Mouse (Mus musculus) MEL (cell line): ENCODE results near the gene Unc5cl. TPM values are rescaled to one million over a fixed set of nuclear protein-coding genes. Genes with fewer than 3 reads are reported as not detected.

Experiments used
- DNase-seq: peaks from one replicate; pipeline ENCODE4 v3.0.0; 2011; ENCODE audit warnings: low read depth, low spot score
- H3K27ac ChIP-seq: 2 replicates; pipeline ENCODE4 v1.5.1; 2012; ENCODE audit warnings: low read depth, mild to moderate bottlenecking, control low read depth, low read length, moderate library complexity; ENCODE audit not compliant: control insufficient read depth
- H3K27me3 ChIP-seq, 2 experiments: fragments of 150-350 bp in 1 of 2; sonication (generic) in 1 of 2; 2 replicates each; pipeline ENCODE4 v1.6.1; 2012; ENCODE audit warnings: low read length in 2 of 2, mild to moderate bottlenecking in 2 of 2, improper control_type of control experiment in 1 of 2, moderate library complexity in 1 of 2; ENCODE audit not compliant: insufficient read depth in 2 of 2, control insufficient read depth in 1 of 2
- H3K36me3 ChIP-seq, 2 experiments: 2 replicates each; pipeline ENCODE4 v1.6.1; 2012 to 2014; ENCODE audit warnings: low read length in 2 of 2, improper control_type of control experiment in 1 of 2, inconsistent platforms in 1 of 2, mild to moderate bottlenecking in 1 of 2; ENCODE audit not compliant: insufficient read depth in 2 of 2, control insufficient read depth in 1 of 2
- H3K4me1 ChIP-seq, 2 experiments: fragments of 150-350 bp in 1 of 2; sonication (generic) in 1 of 2; 2 replicates each; pipeline ENCODE4 v1.6.1; 2012; ENCODE audit warnings: low read length in 2 of 2, improper control_type of control experiment in 1 of 2, mild to moderate bottlenecking in 1 of 2; ENCODE audit not compliant: insufficient read depth in 2 of 2, control insufficient read depth in 1 of 2
- H3K4me3 ChIP-seq, 2 experiments: fragments of 150-350 bp in 1 of 2; sonication (generic) in 1 of 2; 2 replicates each; pipeline ENCODE4 v1.5.1; 2012; ENCODE audit warnings: low read depth in 2 of 2, low read length in 2 of 2, mild to moderate bottlenecking in 2 of 2, moderate library complexity in 2 of 2, control low read depth in 1 of 2, improper control_type of control experiment in 1 of 2; ENCODE audit not compliant: control insufficient read depth in 1 of 2, insufficient read depth in 1 of 2
- H3K79me2 ChIP-seq: 2 replicates; pipeline ENCODE4 v1.6.1; 2012; ENCODE audit warnings: mild to moderate bottlenecking, low read length, moderate library complexity; ENCODE audit not compliant: control insufficient read depth, poor library complexity, insufficient read depth
- H3K9ac ChIP-seq: 2 replicates; pipeline ENCODE4 v1.6.1; 2012; ENCODE audit warnings: low read depth, mild to moderate bottlenecking, control low read depth, low read length, moderate library complexity; ENCODE audit not compliant: control insufficient read depth, poor library complexity, severe bottlenecking
- H3K9me3 ChIP-seq: fragments of 150-350 bp; sonication (generic); replicated peaks from 2 replicates; pipeline ENCODE4 v1.6.1; 2012; ENCODE audit warnings: mild to moderate bottlenecking, low read length, improper control_type of control experiment, moderate library complexity; ENCODE audit not compliant: insufficient read depth
- BHLHE40 ChIP-seq: IDR thresholded peaks from 2 replicates; pipeline ENCODE4 v1.6.1; 2012; ENCODE audit warnings: low read depth, mild to moderate bottlenecking, inconsistent platforms, low read length, improper control_type of control experiment, borderline replicate concordance
- CHD1 ChIP-seq: IDR thresholded peaks from 2 replicates; pipeline ENCODE4 v1.6.1; 2012; ENCODE audit warnings: low read depth, mild to moderate bottlenecking, inconsistent platforms, low read length, improper control_type of control experiment
- CTCF ChIP-seq, 3 experiments: IDR thresholded peaks in 2 of 3; conservative IDR thresholded peaks in 1 of 3; 2 replicates each; pipeline ENCODE4 v1.5.1; 2011 to 2012; ENCODE audit warnings: low read length in 3 of 3, low read depth in 2 of 3, mild to moderate bottlenecking in 2 of 3, improper control_type of control experiment in 1 of 3, inconsistent platforms in 1 of 3, mixed read lengths in 1 of 3, moderate library complexity in 1 of 3; ENCODE audit not compliant: control insufficient read depth in 1 of 3, insufficient read depth in 1 of 3, poor library complexity in 1 of 3, severe bottlenecking in 1 of 3
- E2F4 ChIP-seq: IDR thresholded peaks from 2 replicates; pipeline ENCODE4 v1.6.1; 2011; ENCODE audit warnings: low read depth, low read length, improper control_type of control experiment, borderline replicate concordance
- ELF1 ChIP-seq: IDR thresholded peaks from 2 replicates; pipeline ENCODE4 v1.6.1; 2014; ENCODE audit warnings: low read depth, mild to moderate bottlenecking, inconsistent platforms, low read length, improper control_type of control experiment, moderate library complexity
- ETS1 ChIP-seq: IDR thresholded peaks from 2 replicates; pipeline ENCODE4 v1.6.1; 2012; ENCODE audit warnings: low read depth, mild to moderate bottlenecking, inconsistent platforms, low read length, improper control_type of control experiment, moderate library complexity
- GABPA ChIP-seq: IDR thresholded peaks from 2 replicates; pipeline ENCODE4 v1.6.1; 2012; ENCODE audit warnings: low read depth, mild to moderate bottlenecking, inconsistent platforms, low read length, improper control_type of control experiment, moderate library complexity
- GATA1 ChIP-seq: IDR thresholded peaks from 2 replicates; pipeline ENCODE4 v1.6.1; 2011; ENCODE audit warnings: low read depth, low read length, improper control_type of control experiment
- JUND ChIP-seq: IDR thresholded peaks from 2 replicates; pipeline ENCODE4 v1.6.1; 2011; ENCODE audit warnings: low read depth, mild to moderate bottlenecking, improper control_type of control experiment, low read length
- MAFK ChIP-seq: IDR thresholded peaks from 2 replicates; pipeline ENCODE4 v1.6.1; 2011; ENCODE audit warnings: low read depth, mild to moderate bottlenecking, low read length, improper control_type of control experiment, borderline replicate concordance
- MAX ChIP-seq: IDR thresholded peaks from 2 replicates; pipeline ENCODE4 v1.6.1; 2011; ENCODE audit warnings: low read length, improper control_type of control experiment
- MEF2A ChIP-seq: IDR thresholded peaks from 2 replicates; pipeline ENCODE4 v1.6.1; 2014; ENCODE audit warnings: low read depth, mild to moderate bottlenecking, inconsistent platforms, low read length, improper control_type of control experiment; ENCODE audit not compliant: poor library complexity, insufficient replicate concordance, severe bottlenecking; ENCODE audit errors: extremely low read depth
- MXI1 ChIP-seq: IDR thresholded peaks from 2 replicates; pipeline ENCODE4 v1.6.1; 2011; ENCODE audit warnings: mild to moderate bottlenecking, low read depth, low read length, improper control_type of control experiment
- MYC ChIP-seq: IDR thresholded peaks from 2 replicates; pipeline ENCODE4 v1.6.1; 2011; ENCODE audit warnings: low read depth, mild to moderate bottlenecking, low read length, improper control_type of control experiment, moderate library complexity
- NELFE ChIP-seq: IDR thresholded peaks from 2 replicates; pipeline ENCODE4 v1.6.1; 2011; ENCODE audit warnings: low read depth, low read length, improper control_type of control experiment
- NRF1 ChIP-seq: IDR thresholded peaks from 2 replicates; pipeline ENCODE4 v1.6.1; 2014; ENCODE audit warnings: low read depth, mild to moderate bottlenecking, inconsistent platforms, low read length, improper control_type of control experiment, moderate library complexity; ENCODE audit not compliant: poor library complexity, insufficient read depth, severe bottlenecking
- POLR2AphosphoS2 ChIP-seq: IDR thresholded peaks from 2 replicates; pipeline ENCODE4 v1.6.1; 2011; ENCODE audit warnings: low read length, improper control_type of control experiment
- RAD21 ChIP-seq: IDR thresholded peaks from 2 replicates; pipeline ENCODE4 v1.6.1; 2011; ENCODE audit warnings: mild to moderate bottlenecking, low read depth, low read length, improper control_type of control experiment
- TAL1 ChIP-seq: IDR thresholded peaks from 2 replicates; pipeline ENCODE4 v1.6.1; 2012; ENCODE audit warnings: mild to moderate bottlenecking, inconsistent platforms, low read length, moderate library complexity, mixed read lengths
- TBP ChIP-seq: IDR thresholded peaks from 2 replicates; pipeline ENCODE4 v1.8.0; 2011; ENCODE audit warnings: low read depth, low read length, improper control_type of control experiment
- TCF12 ChIP-seq: IDR thresholded peaks from 2 replicates; pipeline ENCODE4 v1.6.1; 2014; ENCODE audit warnings: low read depth, mild to moderate bottlenecking, inconsistent platforms, low read length, improper control_type of control experiment, moderate library complexity
- USF1 ChIP-seq: IDR thresholded peaks from 2 replicates; pipeline ENCODE4 v1.6.1; 2014; ENCODE audit warnings: low read depth, mild to moderate bottlenecking, inconsistent platforms, low read length, improper control_type of control experiment, moderate library complexity
- USF2 ChIP-seq, 2 experiments: IDR thresholded peaks; 2 replicates each; pipeline ENCODE4 v1.6.1; 2011 to 2012; ENCODE audit warnings: improper control_type of control experiment in 2 of 2, low read length in 2 of 2, borderline replicate concordance in 1 of 2, inconsistent platforms in 1 of 2, low read depth in 1 of 2, mild to moderate bottlenecking in 1 of 2; ENCODE audit not compliant: insufficient read depth in 1 of 2
- ZC3H11A ChIP-seq: IDR thresholded peaks from 2 replicates; pipeline ENCODE4 v1.6.1; 2012; ENCODE audit warnings: low read depth, mild to moderate bottlenecking, inconsistent platforms, low read length, improper control_type of control experiment
- ZKSCAN1 ChIP-seq: IDR thresholded peaks from 2 replicates; pipeline ENCODE4 v1.6.1; 2012; ENCODE audit warnings: low read depth, mild to moderate bottlenecking, inconsistent platforms, low read length, improper control_type of control experiment, moderate library complexity
- ZMIZ1 ChIP-seq: IDR thresholded peaks from 2 replicates; pipeline ENCODE4 v1.6.1; 2012; ENCODE audit warnings: low read depth, mild to moderate bottlenecking, inconsistent platforms, low read length, improper control_type of control experiment, moderate library complexity
- ZNF384 ChIP-seq: IDR thresholded peaks from 2 replicates; pipeline ENCODE4 v1.6.1; 2012; ENCODE audit warnings: low read depth, mild to moderate bottlenecking, inconsistent platforms, low read length, improper control_type of control experiment
- polyA plus RNA-seq, 2 experiments: library from polyadenylated mRNA; stranded (reverse) in 1 of 2; unstranded in 1 of 2; fragments of >175 nt in 1 of 2; fragments of >200 nt in 1 of 2; gene quantifications; 2 replicates each; pipeline versions ENCODE4 v1.2.1 to v1.2.4; 2012; ENCODE audit warnings: low replicate concordance in 2 of 2, low read depth in 1 of 2; ENCODE audit not compliant: insufficient read length in 2 of 2, insufficient read depth in 1 of 2, missing spikeins in 1 of 2
- total RNA-seq: library from RNA; depleted of rRNA; stranded (reverse); fragments of 300-350 nt; gene quantifications from 2 replicates; pipeline ENCODE4 v1.2.3, GENCODE M21; 2012

Unc5cl gene
- total and polyA plus RNA-seq, 3 experiments: 4.7 to 7.7 TPM; not detected in 1

GRCm38 (mm10) chr17:48451353-48451675 lies 3.4 kb upstream of the Unc5cl start, which contains the start of gene Tspo2 (continued):
- TF ChIP-seq CTCF (IDR thresholded peaks at IDR 0.05 in 2 of 3, conservative IDR thresholded peaks at IDR 0.05 in 1 of 3; ENCODE audit: control insufficient read depth in 1 of 3, insufficient read depth in 1 of 3, low read depth in 2 of 3, low read length in 3 of 3, poor library complexity in 1 of 3, severe bottlenecking in 1 of 3): no peak
- TF ChIP-seq MYC: no peak
- TF ChIP-seq RAD21: no peak
- TF ChIP-seq USF2 (IDR thresholded peaks at IDR 0.05; ENCODE audit: borderline replicate concordance in 1 of 2, insufficient read depth in 1 of 2, low read depth in 1 of 2, low read length in 2 of 2): no peak
- TF ChIP-seq NELFE: peak; percentile 55; the same call in 1 of the 2 replicates
- no peak; the same call in 1 of the 2 replicates for TF ChIP-seq TBP

- Histone ChIP-seq H3K36me3 (peaks cover 0 to 21% of the 10 kb centered on the region in 2 experiments; a peak in 2 of 4 replicates), H3K9ac (peak overlapping the region; percentile 67)
- TF ChIP-seq MAX (0 out of 2 replicates have a peak, but pooled peaks have one; percentile 0), MXI1 (no peak)
- TF ChIP-seq, all 39 proteins: peak for 1
- Histone ChIP-seq H3K4me3 (peak overlapping the region; percentile 69 to 71), H3K27me3 (no peaks in the 10 kb centered on the region), H3K4me1 (peaks cover 2 to 43% of the 10 kb centered on the region in 2 experiments; a peak in 3 of 4 replicates), H3K79me2 (no peaks in the 10 kb centered on the region; the same call in none of the 2 replicates), H3K9me3 (no peaks in the 10 kb centered on the region), H3K27ac (peak overlapping the region; percentile 90)
- DNase-seq: no peak
Measured at GRCm38 (mm10) chr17:48451753-48452444, 2.8 kb upstream of the Unc5cl start.

GRCm38 (mm10) chr17:48453489-48453888 lies 1.2 kb upstream of the Unc5cl start:
- no peaks in the 10 kb centered on the region; the same call in none of the 2 replicates for H3K79me2 ChIP-seq
- H3K4me1 ChIP-seq: peaks cover 2 to 51% of the 10 kb centered on the region in 2 experiments; a peak in 3 of 4 replicates
- DNase-seq: peak; percentile 67
- peaks cover 0 to 28% of the 10 kb centered on the region in 2 experiments; a peak in 2 of 4 replicates for H3K36me3 ChIP-seq
- H3K9ac ChIP-seq: no peak overlapping the region
- no peaks in the 10 kb centered on the region for H3K27me3 ChIP-seq
- no peak overlapping the region for H3K27ac ChIP-seq
- H3K9me3 ChIP-seq: no peaks in the 10 kb centered on the region
- H3K4me3 ChIP-seq: peak overlapping the region in 1 of 2 experiments; percentile 75; a peak in 2 of 4 replicates
- peak; percentile 48 for TF ChIP-seq ZC3H11A
- TF ChIP-seq POLR2AphosphoS2: no peak
- no peak for TF ChIP-seq ETS1
- TF ChIP-seq GABPA: no peak
- no peak for TF ChIP-seq TAL1
- no peak for TF ChIP-seq JUND
- TF ChIP-seq GATA1: no peak
- no peak for TF ChIP-seq USF1
- TF ChIP-seq CHD1: no peak
- TF ChIP-seq ZNF384: no peak
- TF ChIP-seq ZMIZ1: no peak
- 0 out of 2 replicates have a peak, but pooled peaks have one; percentile 23 for TF ChIP-seq TCF12
- no peak for TF ChIP-seq MAFK
- no peak for TF ChIP-seq NRF1
- no peak for TF ChIP-seq E2F4
- no peak for TF ChIP-seq MEF2A
- no peak for TF ChIP-seq TBP
- no peak for TF ChIP-seq ELF1
- TF ChIP-seq MYC: no peak
- TF ChIP-seq ZKSCAN1: no peak
- TF ChIP-seq MXI1: no peak
- TF ChIP-seq BHLHE40: no peak
